In the genomic region with DNA sequence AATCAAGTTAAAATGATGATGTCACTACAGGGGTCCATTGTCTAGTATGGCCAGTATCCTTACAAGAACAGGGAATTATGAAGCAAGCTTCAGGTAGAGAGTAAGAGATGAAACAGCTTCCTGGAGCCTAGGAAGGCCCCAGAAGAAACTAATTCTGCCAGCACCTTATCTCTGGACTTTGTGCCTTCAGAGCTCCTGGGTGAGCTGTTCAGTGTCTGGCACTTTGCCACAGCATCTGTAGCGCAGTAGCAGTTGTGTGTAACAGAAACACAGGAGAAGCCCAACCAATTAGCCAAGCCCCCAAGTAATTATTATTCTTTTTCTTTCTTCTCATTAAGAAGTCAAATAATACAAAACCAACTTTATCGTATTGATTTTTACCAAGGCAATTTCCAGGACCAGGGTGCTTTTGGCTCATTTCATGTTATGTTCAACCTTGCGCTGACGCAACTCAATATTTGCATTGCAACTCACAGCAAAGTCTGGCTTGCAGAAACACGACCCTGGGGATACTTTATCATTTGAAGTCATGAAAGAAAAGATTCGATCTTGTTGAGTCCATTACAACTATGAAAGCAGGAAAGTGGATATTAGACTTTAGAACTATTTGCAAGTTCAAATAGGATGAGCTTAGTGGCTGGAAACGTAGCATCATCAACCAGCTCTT, we compare ENCODE assay signal across 19 mouse cellular contexts.
DNase-seq lines count a peak whose midpoint lies in the region; ATAC-seq and TF ChIP-seq lines count a peak whose summit lies in the region.
"Had no signal": no experiment of that assay in that cellular context is flagged by ENCODE, and none has a peak within 500 bp of the region (broad histone marks: within the 10 kb centered on the region; RNA-seq: fewer than 3 reads in every experiment).

No protein-coding gene starts in this region.

- no peaks in the 10 kb centered on the region for H3K9me3 ChIP-seq in intestine, embryonic 15.5 days
- no peaks in the 10 kb centered on the region for H3K9me3 ChIP-seq in intestine, postnatal 0 days (ENCODE audit: control insufficient read depth)
- no peaks in the 10 kb centered on the region for H3K9me3 ChIP-seq in stomach, embryonic 15.5 days
- H3K9me3 ChIP-seq in embryonic facial prominence, embryonic 10.5 days: no peaks in the 10 kb centered on the region
- H3K9me3 ChIP-seq: embryonic facial prominence, embryonic 13.5 days; forebrain, embryonic 12.5 days; heart, embryonic 15.5 days had no signal

- no peaks in the 10 kb centered on the region for H3K27me3 ChIP-seq in intestine, embryonic 15.5 days (replicated peaks)
- no peaks in the 10 kb centered on the region for H3K27me3 ChIP-seq in intestine, postnatal 0 days (replicated peaks; ENCODE audit: control insufficient read depth, insufficient read depth, low read length)
- no peaks in the 10 kb centered on the region for H3K27me3 ChIP-seq in stomach, embryonic 15.5 days (replicated peaks)
- no peaks in the 10 kb centered on the region for H3K27me3 ChIP-seq in embryonic facial prominence, embryonic 10.5 days (replicated peaks; ENCODE audit: low read depth, poor library complexity, severe bottlenecking)
- H3K27me3 ChIP-seq: embryonic facial prominence, embryonic 13.5 days; forebrain, embryonic 12.5 days; heart, embryonic 15.5 days had no signal

- no peak for DNase-seq in embryonic facial prominence, embryonic 10.5 days (ENCODE audit: low spot score)
- DNase-seq in adrenal gland, postnatal 14 days: no peak
- DNase-seq: adrenal gland, adult 8-10 months; cerebellum, adult 11 months; cerebellum, adult 9-10 months; cerebellum, postnatal 25 days; forebrain, postnatal 0 days; gastrocnemius, postnatal 14 days; heart, adult 2 months; heart, postnatal 14 days had no signal

- H3K36me3 ChIP-seq in intestine, embryonic 15.5 days: no peaks in the 10 kb centered on the region
- H3K36me3 ChIP-seq in intestine, postnatal 0 days (ENCODE audit: control insufficient read depth, insufficient read depth): no peaks in the 10 kb centered on the region
- no peaks in the 10 kb centered on the region for H3K36me3 ChIP-seq in stomach, embryonic 15.5 days
- H3K36me3 ChIP-seq in embryonic facial prominence, embryonic 10.5 days (replicated peaks): no peaks in the 10 kb centered on the region
- H3K36me3 ChIP-seq: embryonic facial prominence, embryonic 13.5 days; forebrain, embryonic 12.5 days; heart, embryonic 15.5 days had no signal

- TF ChIP-seq CTCF in intestine, postnatal 0 days (IDR thresholded peaks at IDR 0.05; ENCODE audit: low read depth): no peak

- peak; percentile 95 for ATAC-seq in intestine, embryonic 15.5 days
- ATAC-seq in intestine, postnatal 0 days: peak; percentile 96
- ATAC-seq in stomach, embryonic 15.5 days (ENCODE audit: insufficient read depth, low FRiP score, low read depth): peak; percentile 66; the same call in 1 of the 2 replicates
- no peak for ATAC-seq in monocyte, adult 5-6 weeks (replicated peaks; ENCODE audit: insufficient number of reproducible peaks, low FRiP score, low TSS enrichment, poor library complexity, severe bottlenecking)
- ATAC-seq: forebrain, postnatal 0 days had no signal

- no peaks in the 10 kb centered on the region for H3K4me1 ChIP-seq in intestine, embryonic 15.5 days (replicated peaks)
- no peaks in the 10 kb centered on the region for H3K4me1 ChIP-seq in intestine, postnatal 0 days (replicated peaks; ENCODE audit: control insufficient read depth, insufficient read depth, low read length)
- no peaks in the 10 kb centered on the region for H3K4me1 ChIP-seq in stomach, embryonic 15.5 days
- no peaks in the 10 kb centered on the region for H3K4me1 ChIP-seq in embryonic facial prominence, embryonic 10.5 days
- H3K4me1 ChIP-seq: embryonic facial prominence, embryonic 13.5 days; forebrain, embryonic 12.5 days had no signal

- 61% methylated on average over 7 of the region's 7 CpGs for WGBS in intestine, embryonic 15.5 days
- 45% methylated on average over 7 of the region's 7 CpGs for WGBS in intestine, postnatal 0 days
- WGBS in stomach, embryonic 15.5 days: 66% methylated on average over 7 of the region's 7 CpGs
- WGBS in embryonic facial prominence, embryonic 10.5 days: 90% methylated on average over 7 of the region's 7 CpGs

- H3K9ac ChIP-seq in intestine, embryonic 15.5 days: no peak overlapping the region
- no peak overlapping the region for H3K9ac ChIP-seq in intestine, postnatal 0 days (ENCODE audit: low read depth, low read length)
- H3K9ac ChIP-seq in stomach, embryonic 15.5 days: no peak overlapping the region
- H3K9ac ChIP-seq: embryonic facial prominence, embryonic 13.5 days; forebrain, embryonic 12.5 days; forebrain, postnatal 0 days; heart, embryonic 15.5 days; hindbrain, embryonic 14.5 days had no signal

- H3K4me3 ChIP-seq in intestine, embryonic 15.5 days (replicated peaks): no peak overlapping the region
- H3K4me3 ChIP-seq in intestine, postnatal 0 days (ENCODE audit: low read depth, low read length): no peak overlapping the region
- H3K4me3 ChIP-seq in stomach, embryonic 15.5 days (replicated peaks): no peak overlapping the region
- H3K4me3 ChIP-seq in embryonic facial prominence, embryonic 10.5 days: no peak overlapping the region
- H3K4me3 ChIP-seq: embryonic facial prominence, embryonic 13.5 days; forebrain, embryonic 12.5 days; heart, adult 2 months; heart, embryonic 15.5 days had no signal

- no peak overlapping the region for H3K4me2 ChIP-seq in intestine, embryonic 15.5 days (replicated peaks)
- no peak overlapping the region for H3K4me2 ChIP-seq in intestine, postnatal 0 days (replicated peaks; ENCODE audit: low read depth)
- no peak overlapping the region for H3K4me2 ChIP-seq in stomach, embryonic 15.5 days
- H3K4me2 ChIP-seq: embryonic facial prominence, embryonic 13.5 days; forebrain, embryonic 12.5 days; heart, embryonic 11.5 days; heart, embryonic 15.5 days; hindbrain, embryonic 14.5 days had no signal

- H3K27ac ChIP-seq in intestine, embryonic 15.5 days: no peak overlapping the region
- no peak overlapping the region for H3K27ac ChIP-seq in intestine, postnatal 0 days (ENCODE audit: low read depth, low read length)
- H3K27ac ChIP-seq in stomach, embryonic 15.5 days: no peak overlapping the region
- no peak overlapping the region for H3K27ac ChIP-seq in embryonic facial prominence, embryonic 10.5 days (replicated peaks)
- H3K27ac ChIP-seq: embryonic facial prominence, embryonic 13.5 days; forebrain, embryonic 12.5 days; heart, adult 2 months; heart, embryonic 15.5 days; hindbrain, embryonic 14.5 days had no signal
